Mouse (Mus musculus) kidney, postnatal 14 days (tissue): ENCODE data around the gene Ascc2.
"Not testable (repeated sequence)": the region's sequence is repeated elsewhere in the genome, so short reads cannot be mapped to it uniquely, and the experiment has no call there.

ENCODE experiments used
- DNase-seq: peaks from one replicate; pipeline ENCODE4 v3.0.0; 2022; ENCODE audit warnings: mixed read lengths

The Ascc2 gene

GRCm38 (mm10) chr11:4633420-4633819 is 4.1 kb upstream of the Ascc2 start:
- no peak for DNase-seq

GRCm38 (mm10) chr11:4634395-4634794 is 3.2 kb upstream of the Ascc2 start:
- no peak for DNase-seq

DNA sequence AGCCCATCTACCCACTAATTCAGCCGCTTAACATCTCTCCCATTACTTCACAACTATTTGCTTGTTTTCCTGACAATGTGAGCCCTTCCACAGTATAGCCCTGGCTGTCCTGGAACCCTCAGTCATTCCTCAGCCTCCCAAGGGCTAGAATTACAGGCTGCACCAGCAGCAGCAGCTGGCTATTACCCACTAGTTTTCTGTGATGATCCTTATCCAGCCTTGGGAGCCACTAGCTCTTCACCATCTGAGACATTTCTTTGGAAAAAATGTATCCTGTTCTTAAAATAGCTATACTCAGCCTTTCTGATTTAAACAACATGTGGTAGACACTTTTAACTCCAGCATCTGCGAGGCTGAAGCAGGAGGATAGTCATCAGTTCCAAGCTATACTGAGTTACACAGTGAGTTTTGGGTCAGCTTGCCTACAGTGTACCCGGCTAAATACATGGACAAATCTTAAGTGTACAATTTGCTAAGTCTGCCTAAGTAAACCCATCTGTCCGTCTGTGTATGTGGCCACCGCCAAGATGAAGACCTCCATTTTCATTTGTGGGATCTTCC is 685 bp upstream of the Ascc2 start:
- DNase-seq, result no peak

- no peak for DNase-seq
Measured at GRCm38 (mm10) chr11:4638261-4638660, 714 bp downstream of the Ascc2 start.

DNA sequence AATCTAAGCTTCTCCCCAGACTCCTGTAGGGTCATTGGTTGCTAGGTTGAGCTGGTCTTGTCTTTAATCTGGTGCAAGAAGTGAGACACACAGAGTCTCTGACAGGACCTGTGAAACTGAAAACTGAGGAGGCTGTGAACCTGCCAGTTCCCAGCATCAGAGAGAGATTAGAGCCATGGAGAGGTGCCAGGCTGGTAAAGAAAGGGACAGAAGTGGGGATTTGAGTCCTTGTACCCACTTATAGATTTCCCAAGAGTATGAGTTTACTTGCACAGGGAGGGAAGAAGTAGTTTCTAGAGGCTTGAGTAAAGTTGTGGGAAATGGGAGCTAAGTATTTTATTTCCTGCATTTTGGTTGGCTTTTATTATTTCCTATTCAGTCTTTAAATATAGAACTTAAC is 3.6 kb downstream of the Ascc2 start:
- no peak for DNase-seq

- DNase-seq, result no peak
Measured at GRCm38 (mm10) chr11:4643722-4644121, 6.2 kb downstream of the Ascc2 start.

DNA sequence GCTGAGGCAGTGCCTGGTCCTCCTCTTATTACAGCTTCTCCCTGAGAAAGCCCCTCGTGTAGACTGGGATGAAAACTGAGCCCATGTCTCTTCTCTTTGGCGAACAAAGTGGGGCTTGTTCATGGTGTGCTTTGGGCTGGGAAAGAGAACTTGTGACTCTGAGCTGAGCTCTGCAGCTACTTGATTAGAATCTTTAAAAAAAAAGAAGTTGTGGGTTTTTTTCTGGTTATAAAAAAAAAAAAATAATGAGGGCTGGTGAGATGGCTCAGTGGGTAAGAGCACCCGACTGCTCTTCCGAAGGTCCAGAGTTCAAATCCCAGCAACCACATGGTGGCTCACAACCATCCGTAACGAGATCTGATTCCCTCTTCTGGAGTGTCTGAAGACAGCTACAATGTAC is 7.6 kb downstream of the Ascc2 start:
- not testable (repeated sequence) for DNase-seq

- no peak for DNase-seq
Measured at GRCm38 (mm10) chr11:4646409-4646808, 8.9 kb downstream of the Ascc2 start.

GRCm38 (mm10) chr11:4659818-4660217 is 22.3 kb downstream of the Ascc2 start:
- DNase-seq, result no peak

GRCm38 (mm10) chr11:4660309-4661025 is 22.9 kb downstream of the Ascc2 start:
- DNase-seq, result no peak

DNA sequence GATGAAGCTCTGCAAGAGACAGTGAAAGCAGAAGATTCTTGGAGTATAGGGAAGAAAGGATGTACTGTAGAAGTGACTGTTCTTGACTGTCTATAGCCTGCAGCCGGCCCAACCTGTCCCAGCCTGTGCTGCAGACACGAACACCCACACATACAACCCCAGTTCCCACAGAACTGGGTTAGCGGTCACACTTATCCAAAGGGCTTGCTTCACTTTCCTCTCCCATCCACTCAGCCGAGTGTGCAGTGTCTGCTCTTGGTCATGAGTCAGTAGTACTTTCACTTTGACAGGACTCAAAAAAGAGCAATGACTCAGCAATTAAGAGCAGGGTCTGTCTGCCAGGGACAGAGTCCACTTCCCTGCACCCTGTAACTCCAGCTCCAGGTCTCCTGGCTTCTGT is 23.8 kb downstream of the Ascc2 start:
- DNase-seq, result no peak

GRCm38 (mm10) chr11:4661871-4662495 is 24.4 kb downstream of the Ascc2 start:
- DNase-seq, result no peak

- no peak for DNase-seq
Measured at GRCm38 (mm10) chr11:4662496-4662878, 24.9 kb downstream of the Ascc2 start.

DNA sequence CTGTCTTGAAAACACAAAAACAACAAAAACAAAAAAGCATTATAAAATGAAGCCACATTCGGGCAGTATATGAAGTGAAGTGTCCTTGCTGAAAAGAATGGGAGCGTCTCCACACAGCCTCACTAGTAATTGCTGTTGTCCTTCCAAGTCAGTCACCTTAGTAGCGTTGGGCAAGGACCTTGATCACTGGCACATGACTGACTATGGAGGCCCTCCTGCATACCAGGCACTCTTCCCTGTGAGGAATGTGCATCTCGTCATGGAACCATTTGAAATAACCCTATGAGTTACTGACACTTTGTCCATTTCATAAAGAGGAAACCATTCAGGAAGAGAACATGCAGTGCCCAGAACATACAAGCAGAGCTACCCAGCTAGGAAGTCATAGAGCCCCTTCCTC is 34.2 kb downstream of the Ascc2 start:
- no peak for DNase-seq

GRCm38 (mm10) chr11:4674593-4674992 is 37.0 kb downstream of the Ascc2 start:
- DNase-seq, result no peak

GRCm38 (mm10) chr11:4675126-4675562 is 37.6 kb downstream of the Ascc2 start:
- no peak for DNase-seq

- no peak for DNase-seq
Measured at GRCm38 (mm10) chr11:4675693-4676092, 38.1 kb downstream of the Ascc2 start.

DNA sequence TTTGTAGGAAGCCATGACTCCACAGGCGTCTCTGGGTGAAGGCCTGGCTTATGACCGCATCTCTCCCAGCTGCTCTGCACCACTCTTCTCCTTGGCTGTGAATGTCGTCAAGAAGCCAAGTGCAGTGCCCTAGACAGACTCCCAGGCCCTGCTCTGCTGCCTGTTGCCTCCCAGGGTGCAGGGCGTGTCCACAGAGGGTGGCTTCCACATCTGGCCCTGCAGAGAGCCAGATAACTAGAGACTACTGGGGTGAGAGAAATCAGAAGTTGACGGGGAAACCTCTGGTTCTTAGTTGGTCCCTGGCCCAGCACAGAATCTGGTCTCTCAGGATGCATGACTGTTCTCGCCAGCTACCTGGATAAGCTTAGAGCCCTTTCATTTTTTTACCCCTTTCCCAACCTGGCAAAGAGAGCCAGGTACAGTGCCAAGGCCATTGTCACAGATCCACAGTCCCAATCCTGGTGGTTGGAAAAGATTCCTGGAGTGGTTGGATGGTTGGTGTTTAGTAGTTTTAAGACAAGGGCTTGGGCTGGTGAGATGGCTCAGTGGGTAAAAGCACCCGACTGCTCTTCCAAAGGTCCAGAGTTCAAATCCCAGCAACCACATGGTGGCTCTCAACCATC is 39.8 kb downstream of the Ascc2 start:
- DNase-seq, result no peak

DNA sequence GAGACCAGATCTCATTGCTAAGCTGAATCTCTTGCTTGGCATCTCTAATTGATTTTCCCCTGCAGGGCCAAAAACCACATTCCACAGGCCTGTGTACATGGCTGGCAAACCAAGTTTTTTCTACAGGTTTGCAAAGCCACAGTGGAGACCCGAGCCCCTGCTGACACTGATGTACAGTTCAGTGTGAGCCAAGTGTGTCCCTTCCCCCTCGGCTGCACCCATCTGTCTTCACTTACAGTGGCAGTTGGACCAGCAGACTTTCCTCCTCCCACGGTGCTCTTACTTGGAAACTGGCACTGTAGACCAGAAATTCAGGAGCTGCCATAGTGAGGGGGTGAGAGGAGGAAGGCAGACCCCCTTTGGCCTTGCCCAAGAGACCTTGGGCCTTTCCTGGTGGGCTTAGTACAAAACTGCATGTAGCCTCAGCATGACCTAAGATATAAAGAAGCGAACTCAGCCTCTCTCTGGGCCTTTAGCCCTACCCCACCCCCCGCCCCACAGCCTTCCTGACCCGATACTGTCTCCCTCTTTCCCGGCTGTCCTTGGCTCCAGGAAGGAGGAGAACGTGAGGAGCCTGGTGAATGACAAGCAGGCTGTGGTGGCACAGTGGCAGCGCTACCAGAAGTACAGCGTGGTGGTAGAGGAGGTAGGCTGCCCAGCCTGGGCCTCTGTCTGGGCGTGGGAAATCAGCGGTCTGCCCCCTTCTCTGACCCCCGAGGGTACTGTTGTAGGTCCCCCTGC is 41.3 kb downstream of the Ascc2 start:
- DNase-seq, result no peak

- DNase-seq, result no peak
Measured at GRCm38 (mm10) chr11:4679441-4679832, 41.9 kb downstream of the Ascc2 start.

GRCm38 (mm10) chr11:4680126-4680525 is 42.6 kb downstream of the Ascc2 start:
- DNase-seq, result no peak

GRCm38 (mm10) chr11:4683516-4683915 is 46.0 kb downstream of the Ascc2 start:
- no peak for DNase-seq

GRCm38 (mm10) chr11:4684186-4684585 is 46.6 kb downstream of the Ascc2 start:
- no peak for DNase-seq
